Mouse (Mus musculus) small intestine, adult 10 weeks (tissue): ENCODE results near the gene Capn12. TPM values are rescaled to one million over a fixed set of nuclear protein-coding genes. Genes with fewer than 3 reads are reported as not detected.

Experiments used
- polyA plus RNA-seq: library from polyadenylated mRNA; stranded (reverse); fragments of 350-450 nt; fragmentation: Illumina TruSeq; extraction: RNeasy Lipid Tissue Mini Kit (QIAGEN cat#74804); gene quantifications from one replicate; pipeline ENCODE4 v1.2.3, GENCODE M21; 2014; ENCODE audit warnings: low replicate concordance

Capn12 gene
- not detected for polyA plus RNA-seq

DNA sequence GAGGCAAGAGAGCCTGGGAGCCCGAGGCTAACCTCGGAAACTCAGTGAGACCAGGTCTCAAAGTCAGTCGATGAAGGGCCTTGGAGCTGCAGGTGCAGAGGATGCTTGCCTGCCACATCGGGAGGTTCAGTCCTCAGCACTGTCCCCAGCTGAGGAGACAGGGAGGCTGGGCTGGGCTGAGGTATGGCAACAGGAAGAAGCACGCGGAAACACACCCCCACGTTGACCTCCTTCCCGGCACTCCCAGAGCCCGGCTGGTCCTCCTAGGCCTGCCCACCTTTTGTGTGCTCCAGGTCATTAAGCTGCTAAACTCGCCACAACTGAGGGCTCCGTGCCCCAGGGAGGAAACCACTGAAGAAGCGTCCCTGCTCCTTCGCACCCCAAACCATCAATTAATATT, at the start of gene Capn12:
Gene Capn12, plus strand, starts transcription at position 224 of the 400 bp plus-strand sequence.

DNA sequence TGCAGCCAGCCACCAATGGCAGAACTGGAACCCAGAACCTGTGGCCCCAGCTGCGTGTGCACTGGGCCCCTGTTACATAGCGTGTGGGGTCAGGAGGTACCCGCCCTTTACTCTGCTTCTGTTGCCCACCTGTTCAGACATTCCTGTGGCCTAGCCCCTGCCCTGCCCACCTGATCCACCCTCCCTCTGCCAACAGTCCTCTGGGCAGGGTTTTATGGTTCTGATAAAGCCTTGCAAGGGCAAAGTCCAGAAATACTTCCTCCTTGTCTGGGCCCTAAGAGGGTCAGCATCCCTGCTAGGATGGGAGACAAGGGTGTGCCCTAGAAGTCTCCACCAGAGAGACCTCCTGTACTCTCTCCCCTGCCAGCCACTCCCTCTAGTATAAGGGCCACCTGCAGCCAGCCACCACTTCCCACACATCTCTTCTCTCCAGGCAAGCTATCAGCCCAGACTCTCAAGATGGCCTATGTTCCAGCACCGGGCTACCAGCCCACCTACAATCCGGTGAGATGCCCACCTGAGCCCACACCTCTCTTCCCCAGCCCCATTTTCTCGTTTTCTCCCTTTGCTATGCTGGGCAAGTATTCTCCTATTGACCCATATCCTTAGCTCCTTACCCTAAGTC, 47.4 kb upstream of the Capn12 start, which contains the start of gene Lgals4:
Gene Lgals4, plus strand, starts transcription at position 132 of the 625 bp plus-strand sequence.

DNA sequence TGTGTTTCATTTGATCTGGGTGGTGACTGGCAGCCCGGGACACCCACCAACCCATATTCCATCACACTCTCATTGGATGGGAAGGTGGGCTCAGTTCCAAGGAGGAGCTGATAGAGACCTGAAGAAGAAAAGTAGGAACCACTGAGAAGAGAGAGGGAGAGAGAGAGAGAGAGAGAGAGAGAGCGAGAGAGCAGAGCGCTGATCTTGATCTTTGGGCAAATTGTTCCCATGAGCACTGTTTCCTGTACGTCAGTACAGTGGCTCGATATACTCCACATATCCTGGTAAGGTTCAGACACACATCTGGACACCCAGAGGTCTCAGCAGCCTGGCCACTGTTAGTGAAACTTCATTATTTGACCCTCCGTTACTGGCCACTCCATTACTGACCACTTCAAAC, 17.7 kb upstream of the Capn12 start, which contains the start of gene Lgals7:
Gene Lgals7, plus strand, starts transcription at position 314 of the 400 bp plus-strand sequence.

Other genes with a start within 250 kb of the Capn12 start
- not detected for gene Fbxo27, start 188.6 kb upstream of the Capn12 start, polyA plus RNA-seq
- gene Fbxo17, start 164.6 kb upstream of the Capn12 start, polyA plus RNA-seq, result not detected
- gene Mrps12, start 139.6 kb upstream of the Capn12 start, polyA plus RNA-seq, result 6.5 TPM
- not detected for gene Sars2, start 139.4 kb upstream of the Capn12 start, polyA plus RNA-seq
- not detected for gene Ccer2, start 125.2 kb upstream of the Capn12 start, polyA plus RNA-seq
- gene Sirt2, start 114.7 kb upstream of the Capn12 start, polyA plus RNA-seq, result 9.9 TPM
- gene Nfkbib, start 113.9 kb upstream of the Capn12 start, polyA plus RNA-seq, result not detected
- gene Rinl, start 92.5 kb upstream of the Capn12 start, polyA plus RNA-seq, result 1.6 TPM
- gene Hnrnpl, start 72.9 kb upstream of the Capn12 start, polyA plus RNA-seq, result 238 TPM
- 2.9 TPM for gene Ech1, start 56.2 kb upstream of the Capn12 start, polyA plus RNA-seq
- gene Lgals4, start 47.6 kb upstream of the Capn12 start, polyA plus RNA-seq, result 126 TPM
- gene Lgals7, start 17.6 kb upstream of the Capn12 start, polyA plus RNA-seq, result not detected
- gene Actn4, start 80.9 kb downstream of the Capn12 start, polyA plus RNA-seq, result 59.8 TPM
- 2.5 TPM for gene Eif3k, start 100.4 kb downstream of the Capn12 start, polyA plus RNA-seq
- 0.22 TPM for gene Map4k1, start 100.6 kb downstream of the Capn12 start, polyA plus RNA-seq
- 0.04 TPM for gene Ryr1, start 243.8 kb downstream of the Capn12 start, polyA plus RNA-seq